Mouse (Mus musculus) lung, embryonic 15.5 days (tissue): ENCODE data around the gene Hoxa13. TPM values are rescaled to one million over a fixed set of nuclear protein-coding genes. Genes with fewer than 3 reads are reported as not detected.
A peak's percentile ranks its signal among the peaks of the same experiment; 100 is the strongest.

Source experiments
- ATAC-seq: fragments of 200-750 bp; cut with Nextera tagmentation; 2 replicates; pipeline ENCODE4 v1.8.0; 2017; ENCODE audit warnings: moderate number of reproducible peaks, borderline replicate concordance; ENCODE audit not compliant: low FRiP score, low TSS enrichment; ENCODE audit errors: extremely low read depth
- H3K27ac ChIP-seq: fragments of 300-500 bp; sonication (generic); 2 replicates; pipeline ENCODE4 v1.5.1; 2015; ENCODE audit warnings: moderate library complexity, mild to moderate bottlenecking, inconsistent platforms
- H3K27me3 ChIP-seq: fragments of 300-500 bp; sonication (generic); 2 replicates; pipeline ENCODE4 v1.6.1; 2015; ENCODE audit warnings: inconsistent platforms
- H3K36me3 ChIP-seq: fragments of 300-500 bp; sonication (generic); 2 replicates; pipeline ENCODE4 v1.6.1; 2015; ENCODE audit warnings: inconsistent platforms
- H3K4me1 ChIP-seq: fragments of 300-500 bp; sonication (generic); 2 replicates; pipeline ENCODE4 v1.6.1; 2015; ENCODE audit warnings: inconsistent platforms
- H3K4me2 ChIP-seq: fragments of 300-500 bp; sonication (generic); 2 replicates; pipeline ENCODE4 v1.6.1; 2015; ENCODE audit warnings: inconsistent platforms, mild to moderate bottlenecking, moderate library complexity
- H3K4me3 ChIP-seq: fragments of 300-500 bp; sonication (generic); 2 replicates; pipeline ENCODE4 v1.5.1; 2015; ENCODE audit warnings: mild to moderate bottlenecking, inconsistent platforms
- H3K9ac ChIP-seq: fragments of 300-500 bp; sonication (generic); 2 replicates; pipeline ENCODE4 v1.6.1; 2015; ENCODE audit warnings: inconsistent platforms
- H3K9me3 ChIP-seq: fragments of 300-500 bp; sonication (generic); 2 replicates; pipeline ENCODE4 v1.6.1; 2016; ENCODE audit warnings: inconsistent platforms
- WGBS: fragments of 180-500 bp; shearing (Covaris S2); methylation state at CpG from one replicate; pipeline ENCODE4 v1.1.7; 2015; 5-methylcytosine and 5-hydroxymethylcytosine counted together
- polyA plus RNA-seq: library from polyadenylated mRNA; unstranded; fragments of >200 nt; fragmentation: Nextera tagmentation; extraction: Ambion mirVana; gene quantifications from 2 replicates; pipeline ENCODE4 v1.2.1, GENCODE M21; 2015

Hoxa13 gene
- polyA plus RNA-seq, 1 experiment from 2014 or later, result not detected

GRCm38 (mm10) chr6:52215771-52216535, 44.7 kb downstream of the Hoxa13 start:
- Histone ChIP-seq H3K9me3 (no peaks in the 10 kb centered on the region), H3K4me2 (peak overlapping the region; percentile 69), H3K27me3 (peaks cover 100% of the 10 kb centered on the region), H3K9ac (no peak overlapping the region), H3K4me3 (peak overlapping the region; percentile 44), H3K27ac (no peak overlapping the region), H3K36me3 (no peaks in the 10 kb centered on the region), H3K4me1 (peaks cover 26% of the 10 kb centered on the region)
- no peak for ATAC-seq
- 5% methylated on average over 30 of the region's 30 CpGs for WGBS

- Histone ChIP-seq H3K9me3 (no peaks in the 10 kb centered on the region), H3K27ac (no peak overlapping the region), H3K36me3 (no peaks in the 10 kb centered on the region), H3K4me2 (no peak overlapping the region), H3K27me3 (peaks cover 98% of the 10 kb centered on the region), H3K4me3 (no peak overlapping the region), H3K9ac (no peak overlapping the region), H3K4me1 (peaks cover 26% of the 10 kb centered on the region)
- no peak for ATAC-seq
- whole genome bisulfite sequencing, result 30% methylated on average over 3 of the region's 3 CpGs
Measured at GRCm38 (mm10) chr6:52215070-52215469, 45.6 kb downstream of the Hoxa13 start.

GRCm38 (mm10) chr6:52214271-52214670, 46.4 kb downstream of the Hoxa13 start:
- Histone ChIP-seq H3K27me3 (peaks cover 98% of the 10 kb centered on the region), H3K4me3 (no peak overlapping the region), H3K27ac (no peak overlapping the region), H3K4me1 (peaks cover 26% of the 10 kb centered on the region), H3K4me2 (0 out of 2 replicates have a peak overlapping the region, but pooled peaks have one; percentile 61), H3K9me3 (no peaks in the 10 kb centered on the region), H3K9ac (no peak overlapping the region), H3K36me3 (no peaks in the 10 kb centered on the region)
- WGBS, result 34% methylated on average over 5 of the region's 5 CpGs
- no peak for ATAC-seq

GRCm38 (mm10) chr6:52213119-52213986, 47.3 kb downstream of the Hoxa13 start, which contains the start of the genes Hoxa3 and Gm28308:
Gene Hoxa3, minus strand, starts transcription at chr6:52213336.
Gene Gm28308, minus strand, starts transcription at chr6:52213339.
- Histone ChIP-seq H3K4me3 (peak within 1 kb of the TSS; percentile 42), H3K27ac (peak within 1 kb of the TSS; percentile 57), H3K27me3 (peaks cover 98% of the 10 kb centered on the region), H3K4me2 (peak within 1 kb of the TSS; percentile 61), H3K9ac (peak within 1 kb of the TSS; percentile 35), H3K4me1 (peaks cover 26% of the 10 kb centered on the region), H3K36me3 (no peaks in the 10 kb centered on the region), H3K9me3 (no peaks in the 10 kb centered on the region)
- 10% methylated on average over 38 of the region's 38 CpGs for WGBS
- no peak for ATAC-seq

GRCm38 (mm10) chr6:52212556-52213118, 48.0 kb downstream of the Hoxa13 start:
- H3K9ac ChIP-seq, result peak overlapping the region; percentile 30
- no peak for ATAC-seq
- H3K4me1 ChIP-seq, result peaks cover 24% of the 10 kb centered on the region
- peaks cover 98% of the 10 kb centered on the region for H3K27me3 ChIP-seq
- H3K9me3 ChIP-seq, result no peaks in the 10 kb centered on the region
- H3K27ac ChIP-seq, result peak overlapping the region; percentile 57
- peak overlapping the region; percentile 42 for H3K4me3 ChIP-seq
- WGBS, result 8% methylated on average over 22 of the region's 22 CpGs
- peak overlapping the region; percentile 61 for H3K4me2 ChIP-seq
- no peaks in the 10 kb centered on the region for H3K36me3 ChIP-seq

DNA sequence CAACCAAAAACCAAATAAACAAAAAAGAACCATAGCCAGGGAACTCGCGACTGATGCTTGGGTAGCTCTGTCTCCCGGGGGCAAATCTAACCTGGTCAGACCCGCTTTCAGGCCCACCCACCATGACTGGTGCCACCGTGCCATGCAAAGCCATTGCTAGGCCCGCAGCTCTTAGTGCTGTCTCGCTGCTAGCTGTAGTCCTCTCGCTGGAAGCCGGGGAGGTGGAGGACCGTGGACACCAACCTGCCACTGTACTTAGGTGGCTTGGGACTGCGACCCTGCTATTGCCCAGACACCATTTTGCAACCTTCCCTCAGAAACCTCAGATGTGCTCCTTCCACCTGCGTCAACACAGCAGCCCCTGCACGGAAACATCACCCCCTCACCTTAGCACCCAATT, 48.7 kb downstream of the Hoxa13 start:
- Histone ChIP-seq H3K4me1 (peaks cover 17% of the 10 kb centered on the region), H3K27me3 (peaks cover 98% of the 10 kb centered on the region), H3K9me3 (no peaks in the 10 kb centered on the region), H3K9ac (peak overlapping the region; percentile 35), H3K4me2 (peak overlapping the region; percentile 61), H3K4me3 (peak overlapping the region; percentile 42), H3K27ac (peak overlapping the region; percentile 20; the same call in 1 of the 2 replicates), H3K36me3 (no peaks in the 10 kb centered on the region)
- no peak for ATAC-seq
- 6% methylated on average over 13 of the region's 13 CpGs for WGBS

DNA sequence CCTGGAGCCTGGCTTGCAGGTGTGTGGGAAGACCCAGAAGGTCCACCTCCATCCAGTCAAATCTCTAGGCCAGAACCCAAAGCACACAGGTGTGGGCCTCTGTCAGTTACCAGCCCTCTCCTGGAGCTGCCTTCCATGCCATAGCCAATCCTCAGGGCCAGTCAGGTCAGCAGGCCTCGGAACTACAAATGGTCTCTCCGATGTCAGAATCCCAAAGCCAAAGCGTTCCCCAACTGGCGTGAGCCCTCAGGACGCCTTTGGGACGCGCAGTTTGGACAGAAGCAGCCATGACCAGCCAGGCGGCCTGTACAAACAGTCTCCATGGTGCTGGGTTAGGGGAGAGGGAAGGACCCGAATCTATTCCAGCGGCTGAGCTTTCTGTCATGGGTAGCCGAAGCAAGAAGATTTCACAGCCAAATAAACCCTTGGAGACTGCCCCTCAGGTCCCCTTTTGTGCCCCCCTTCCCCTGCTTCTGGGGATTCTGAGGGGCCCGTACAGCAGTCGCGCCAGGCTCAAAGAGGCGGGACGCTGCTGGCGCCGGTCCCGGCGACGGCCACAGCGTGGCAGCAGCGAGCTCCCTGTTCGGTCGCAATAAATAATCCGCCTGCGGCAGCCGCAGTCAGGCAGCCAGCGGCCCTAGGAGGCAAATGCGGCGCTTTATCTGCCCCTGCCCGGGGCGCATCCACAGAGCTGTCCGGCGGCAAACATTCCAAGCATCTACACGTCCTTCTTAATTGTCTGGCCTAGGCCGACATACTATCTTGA, 49.3 kb downstream of the Hoxa13 start:
- Histone ChIP-seq H3K9ac (peak overlapping the region; percentile 35), H3K27ac (peak overlapping the region; percentile 43; the same call in 1 of the 2 replicates), H3K4me1 (peaks cover 13% of the 10 kb centered on the region; the same call in 1 of the 2 replicates)

DNA sequence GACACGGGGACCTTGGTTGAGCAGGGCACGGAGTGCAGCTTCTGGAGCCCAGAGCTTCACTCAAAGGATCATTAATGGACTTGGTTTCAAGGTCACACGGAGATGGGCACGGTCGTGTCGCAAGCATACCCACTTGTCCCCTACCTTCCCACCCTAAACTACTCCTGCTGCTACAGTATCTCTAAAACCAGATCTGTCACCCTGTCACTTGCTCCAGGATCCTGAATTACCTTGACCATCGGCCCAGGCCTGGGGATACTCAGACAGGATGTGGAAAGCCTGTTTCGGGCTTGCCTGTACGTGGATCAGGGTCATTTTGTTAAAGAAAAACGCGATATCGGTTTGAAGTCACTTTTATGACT, 51.0 kb downstream of the Hoxa13 start:
- Histone ChIP-seq H3K4me2 (peak overlapping the region; percentile 66), H3K27ac (peak overlapping the region; percentile 77), H3K4me1 (peaks cover 5% of the 10 kb centered on the region; the same call in 1 of the 2 replicates), H3K9me3 (no peaks in the 10 kb centered on the region), H3K9ac (peak overlapping the region; percentile 32; the same call in 1 of the 2 replicates), H3K4me3 (peak overlapping the region; percentile 42), H3K36me3 (no peaks in the 10 kb centered on the region), H3K27me3 (peaks cover 96% of the 10 kb centered on the region)
- no peak for ATAC-seq
- 41% methylated on average over 12 of the region's 12 CpGs for WGBS

More for the DNA sequence above, 49.3 kb downstream of the Hoxa13 start:
- ATAC-seq, result peak; percentile 44
- peak overlapping the region; percentile 42 for H3K4me3 ChIP-seq
- H3K4me2 ChIP-seq, result peak overlapping the region; percentile 61
- peaks cover 96% of the 10 kb centered on the region for H3K27me3 ChIP-seq
- 3% methylated on average over 37 of the region's 37 CpGs for WGBS
- H3K9me3 ChIP-seq, result no peaks in the 10 kb centered on the region
- no peaks in the 10 kb centered on the region for H3K36me3 ChIP-seq

GRCm38 (mm10) chr6:52208868-52209684, 51.6 kb downstream of the Hoxa13 start:
- no peak for ATAC-seq
- Histone ChIP-seq H3K27me3 (peaks cover 96% of the 10 kb centered on the region), H3K4me1 (peaks cover 5% of the 10 kb centered on the region; the same call in 1 of the 2 replicates)

DNA sequence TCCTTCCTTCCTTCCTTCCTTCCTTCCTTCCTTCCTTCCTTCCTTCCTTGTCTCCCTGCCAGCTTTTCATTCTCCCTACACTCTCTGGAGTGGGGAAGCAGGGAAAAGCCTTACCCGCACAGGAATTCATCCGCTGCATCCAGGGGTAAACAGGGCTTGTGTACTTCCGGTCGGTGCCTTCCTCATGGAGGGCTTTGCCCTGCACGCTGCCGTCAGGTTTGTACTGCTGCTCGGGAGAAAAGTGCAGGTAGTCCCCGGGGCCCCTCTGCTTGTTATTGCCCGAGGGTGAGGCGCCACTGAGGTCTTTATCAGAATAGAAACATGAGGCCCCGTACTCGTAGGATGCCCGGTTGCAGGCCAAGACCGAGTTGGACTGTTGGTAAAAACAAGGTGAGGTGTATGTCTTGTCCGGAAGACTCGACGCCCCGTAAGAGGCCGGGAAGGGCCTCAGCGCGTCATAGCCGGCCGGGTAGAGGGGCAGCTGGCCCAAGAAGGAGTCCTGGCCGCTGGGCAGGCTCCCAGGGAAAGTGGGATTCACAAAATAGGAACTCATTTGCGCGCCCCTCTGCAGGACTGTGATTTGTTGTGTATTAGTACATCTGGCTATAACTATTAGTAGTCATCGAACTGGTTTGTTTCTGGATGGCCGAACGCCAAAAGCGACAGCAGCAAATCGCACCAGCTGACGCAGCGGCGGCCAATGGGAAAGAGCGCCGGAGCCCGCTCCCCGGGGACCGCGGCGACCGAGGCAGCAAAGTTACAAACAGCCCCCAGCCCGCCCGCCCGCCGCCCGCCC, 52.4 kb downstream of the Hoxa13 start, which contains the start of gene Hoxa6:
TSS of gene Hoxa6 (minus strand) at position 651 of the 796 bp plus-strand sequence.
- Histone ChIP-seq H3K9me3 (no peaks in the 10 kb centered on the region), H3K4me1 (peaks cover 5% of the 10 kb centered on the region; the same call in 1 of the 2 replicates), H3K27ac (peak within 1 kb of the TSS; percentile 77), H3K27me3 (peaks cover 96% of the 10 kb centered on the region), H3K4me3 (peak within 1 kb of the TSS; percentile 42), H3K36me3 (no peaks in the 10 kb centered on the region), H3K9ac (peak within 1 kb of the TSS; percentile 43), H3K4me2 (peak within 1 kb of the TSS; percentile 66)
- ATAC-seq, result no peak
- 3% methylated on average over 47 of the region's 47 CpGs for WGBS

More at GRCm38 (mm10) chr6:52208868-52209684, 51.6 kb downstream of the Hoxa13 start:
- H3K9me3 ChIP-seq, result no peaks in the 10 kb centered on the region
- H3K4me3 ChIP-seq, result peak overlapping the region; percentile 42
- no peaks in the 10 kb centered on the region for H3K36me3 ChIP-seq
- H3K27ac ChIP-seq, result peak overlapping the region; percentile 77
- peak overlapping the region; percentile 66 for H3K4me2 ChIP-seq
- H3K9ac ChIP-seq, result peak overlapping the region; percentile 43
- 21% methylated on average over 18 of the region's 18 CpGs for WGBS
